18 mouse cellular contexts compared by ENCODE assay signal in genomic region chr8:71596798-71597197, GRCm38 (mm10). TPM values are rescaled to one million over a fixed set of nuclear protein-coding genes. Genes with fewer than 3 reads are reported as not detected.
DNase-seq lines count a peak whose midpoint lies in the region; ATAC-seq and TF ChIP-seq lines count a peak whose summit lies in the region.
"Had no signal": no experiment of that assay in that cellular context is flagged by ENCODE, and none has a peak within 500 bp of the region (broad histone marks: within the 10 kb centered on the region; RNA-seq: fewer than 3 reads in every experiment).

No protein-coding gene starts in this region.

- H3K4me3 ChIP-seq in G1E (ENCODE audit: low read depth, low read length), result no peak overlapping the region
- no peak overlapping the region for H3K4me3 ChIP-seq in embryonic fibroblast, embryonic 13.5 days (ENCODE audit: insufficient read depth, low read length)
- peak overlapping the region; percentile 10 for H3K4me3 ChIP-seq in spleen, adult 2 months (ENCODE audit: extremely low read depth, insufficient read depth, insufficient read length)
- H3K4me3 ChIP-seq: left cerebral cortex, adult 2 months; megakaryocyte, embryonic 14.5 days; neural tube, embryonic 13.5 days had no signal

- no peak for TF ChIP-seq CTCF in G1E (IDR thresholded peaks at IDR 0.05; ENCODE audit: low read depth, low read length)
- TF ChIP-seq CTCF in embryonic fibroblast, embryonic 13.5 days (IDR thresholded peaks at IDR 0.05; ENCODE audit: borderline replicate concordance, insufficient read depth, low read length), result no peak
- TF ChIP-seq CTCF in spleen, adult 2 months (IDR thresholded peaks at IDR 0.05; ENCODE audit: extremely low read depth, insufficient read depth, insufficient read length, insufficient replicate concordance), result no peak

- peak; percentile 14; the same call in 1 of the 2 replicates for TF ChIP-seq POLR2A in embryonic fibroblast, embryonic 13.5 days (IDR thresholded peaks at IDR 0.05; ENCODE audit: low read depth, low read length)
- no peak for TF ChIP-seq POLR2A in spleen, adult 2 months (IDR thresholded peaks at IDR 0.05; ENCODE audit: low read depth, low read length)

- peaks cover 52% of the 10 kb centered on the region for H3K4me1 ChIP-seq in G1E (ENCODE audit: insufficient read depth, low read depth, low read length)
- peaks cover 5% of the 10 kb centered on the region for H3K4me1 ChIP-seq in embryonic fibroblast, embryonic 13.5 days (ENCODE audit: control insufficient read depth, insufficient read depth, low read length)
- H3K4me1 ChIP-seq in spleen, adult 2 months (ENCODE audit: control insufficient read depth, insufficient read depth, insufficient read length), result peaks cover 27% of the 10 kb centered on the region; the same call in 1 of the 2 replicates

- H3K36me3 ChIP-seq in G1E (replicated peaks), result peaks cover 83% of the 10 kb centered on the region
- no peaks in the 10 kb centered on the region for H3K36me3 ChIP-seq in spleen, adult 2 months (ENCODE audit: control insufficient read depth, insufficient read depth, low read length)

- no peaks in the 10 kb centered on the region for H3K27me3 ChIP-seq in G1E (ENCODE audit: insufficient read depth, low read length)
- H3K27me3 ChIP-seq in spleen, adult 2 months (ENCODE audit: control insufficient read depth, insufficient read depth, low read length), result no peaks in the 10 kb centered on the region
- H3K27me3 ChIP-seq: megakaryocyte, embryonic 14.5 days had no signal

- WGBS in spleen, adult 2 months, result 12% methylated on average over 4 of the region's 4 CpGs

- peak; percentile 47 for DNase-seq in lung, postnatal 36 days
- DNase-seq in lung, postnatal 10 days, result no peak
- DNase-seq in G1E (ENCODE audit: low spot score), result peak; percentile 39
- DNase-seq in spleen, adult 2 months (ENCODE audit: low read depth in 1 of 2, low spot score in 2 of 2), result peak; percentile 75 to 81
- DNase-seq in layer of hippocampus, postnatal 14 days (ENCODE audit: low spot score in 2 of 2), result no peak
- DNase-seq in embryo, embryonic 11 days, result no peak
- DNase-seq: adrenal gland, adult 2 months; cerebellum, adult 2 months; gastrocnemius, postnatal 10 days; heart, postnatal 36 days; retina, postnatal 1 day had no signal

- no peak for ATAC-seq in G1E (ENCODE audit: extremely low read depth, insufficient number of reproducible peaks, low FRiP score, poor library complexity, severe bottlenecking)

- H3K9me3 ChIP-seq in G1E (replicated peaks), result no peaks in the 10 kb centered on the region
- H3K9me3 ChIP-seq: megakaryocyte, embryonic 14.5 days; neural tube, embryonic 13.5 days had no signal

- H3K27ac ChIP-seq in embryonic fibroblast, embryonic 13.5 days (ENCODE audit: insufficient read depth, low read length), result no peak overlapping the region
- peak overlapping the region; percentile 84 for H3K27ac ChIP-seq in spleen, adult 2 months (ENCODE audit: insufficient read depth, low read length)
- H3K27ac ChIP-seq: left cerebral cortex, adult 2 months; neural tube, embryonic 13.5 days had no signal

RNA-seq across cellular contexts. Expression of gene Fam129c, which starts 0.7 kb away (rescaled TPM):
- 8.3 and 11.4 TPM in 2 replicates for total RNA-seq in G1E (2014; fragmentation: Nextera tagmentation)
- 6.6 and 7.0 TPM in 2 replicates for total RNA-seq in G1E (2017)
- polyA plus RNA-seq in G1E (2012), result 8.1 and 10.4 TPM in 2 replicates
- 1.8 and 3.0 TPM in 2 replicates for polyA plus RNA-seq in embryonic fibroblast, embryonic 13.5 days (2011; ENCODE audit: insufficient read length, low read depth, missing spikeins)
- 115 and 173 TPM in 2 replicates for polyA plus RNA-seq in spleen, adult 2 months (2012; rRNA removed)
- 1 to 10 TPM; 2.6 to 2.7 TPM for total RNA-seq in layer of hippocampus, postnatal 14 days (2021)

RNA-seq across cellular contexts. Expression of gene Pgls, which starts 4.8 kb away (rescaled TPM):
- total RNA-seq in G1E (2014; fragmentation: Nextera tagmentation) (39.7 and 47.5 TPM in 2 replicates), G1E (2017) (87.2 and 140 TPM in 2 replicates)
- 331 and 360 TPM in 2 replicates for polyA plus RNA-seq in G1E (2012)
- polyA plus RNA-seq in embryonic fibroblast, embryonic 13.5 days (2011; ENCODE audit: insufficient read length, low read depth, missing spikeins), result 86.0 and 99.4 TPM in 2 replicates
- 171 and 224 TPM in 2 replicates for polyA plus RNA-seq in spleen, adult 2 months (2012; rRNA removed)
- 10 to 100 TPM; 59.0 to 61.6 TPM for total RNA-seq in layer of hippocampus, postnatal 14 days (2021)

RNA-seq across cellular contexts. Expression of gene Colgalt1, which starts 14.0 kb away (rescaled TPM):
- total RNA-seq in G1E (2014; fragmentation: Nextera tagmentation) (35.7 and 38.7 TPM in 2 replicates), G1E (2017) (30.5 and 42.4 TPM in 2 replicates)
- polyA plus RNA-seq in G1E (2012), result 37.6 and 42.6 TPM in 2 replicates
- polyA plus RNA-seq in embryonic fibroblast, embryonic 13.5 days (2011; ENCODE audit: insufficient read length, low read depth, missing spikeins), result 147 and 163 TPM in 2 replicates
- 159 and 216 TPM in 2 replicates for polyA plus RNA-seq in spleen, adult 2 months (2012; rRNA removed)
- 10 to 100 TPM; 58.4 to 62.9 TPM for total RNA-seq in layer of hippocampus, postnatal 14 days (2021)

RNA-seq across cellular contexts. Expression of gene Slc27a1, which starts 28.1 kb away (rescaled TPM):
- total RNA-seq in G1E (2014; fragmentation: Nextera tagmentation), result not detected in 2 replicates
- 0.12 and 0.33 TPM in 2 replicates for total RNA-seq in G1E (2017)
- not detected in 2 replicates for polyA plus RNA-seq in G1E (2012)
- 13.7 and 17.7 TPM in 2 replicates for polyA plus RNA-seq in embryonic fibroblast, embryonic 13.5 days (2011; ENCODE audit: insufficient read length, low read depth, missing spikeins)
- 38.2 and 47.0 TPM in 2 replicates for polyA plus RNA-seq in spleen, adult 2 months (2012; rRNA removed)
- total RNA-seq in layer of hippocampus, postnatal 14 days (2021), result 100 to 1,000 TPM in 1 of 2 experiments, 10 to 100 TPM in 1; 90.9 to 101 TPM

RNA-seq across cellular contexts. Expression of gene Nxnl1, which starts 30.4 kb away (rescaled TPM):
- not detected in 2 replicates for total RNA-seq in G1E (2014; fragmentation: Nextera tagmentation)
- total RNA-seq in G1E (2017), result not detected in 2 replicates
- not detected in 2 replicates for polyA plus RNA-seq in G1E (2012)
- not detected in 2 replicates for polyA plus RNA-seq in embryonic fibroblast, embryonic 13.5 days (2011; ENCODE audit: insufficient read length, low read depth, missing spikeins)
- polyA plus RNA-seq in spleen, adult 2 months (2012; rRNA removed), result not detected in 2 replicates
- total RNA-seq in layer of hippocampus, postnatal 14 days (2021), result under 1 TPM; 0.12 to 0.21 TPM
- polyA plus RNA-seq: heart, embryonic 11.5 days; limb, embryonic 14.5 days; neural tube, embryonic 13.5 days; small intestine, adult 2 months had no signal

Comparison
In these comparisons a context has a peak if more than half of its experiments do, and no peak if none do; other contexts are left out.
1. DNase-seq: peak in lung, postnatal 36 days (single experiment), G1E (single experiment) and spleen, adult 2 months (2 of 2); none in lung, postnatal 10 days (single experiment), layer of hippocampus, postnatal 14 days (0 of 2) and embryo, embryonic 11 days (single experiment).
2. RNA of gene Fam129c, which starts 0.7 kb away (polyA plus RNA-seq): 115 to 173 TPM in spleen, adult 2 months; 8.1 to 10.4 TPM in G1E and 1.8 to 3.0 TPM in embryonic fibroblast, embryonic 13.5 days; every median in the first group is over 10 times any median in the second.